In genomic region chr12:55599639-55600502, GRCm38 (mm10) we compare ENCODE assay signal across 8 mouse cellular contexts. TPM values are rescaled to one million over a fixed set of nuclear protein-coding genes. Genes with fewer than 3 reads are reported as not detected.
DNase-seq lines count a peak whose midpoint lies in the region; ATAC-seq lines count a peak whose summit lies in the region.

No protein-coding gene starts in this region.

- H3K4me3 ChIP-seq in forebrain, embryonic 13.5 days = peak overlapping the region; percentile 52

- H3K36me3 ChIP-seq in forebrain, embryonic 13.5 days (ENCODE audit: poor library complexity, severe bottlenecking) = no peaks in the 10 kb centered on the region

- DNase-seq in ES-CJ7 (ENCODE audit: low read depth, low spot score) = peak; percentile 64
- peak; percentile 41 for DNase-seq in adrenal gland, adult 8-10 months
- peak; percentile 75 to 85 for DNase-seq in heart, postnatal 14 days
- DNase-seq in kidney, postnatal 36 days = peak; percentile 28 to 80
- DNase-seq in lung, postnatal 4 days = peak; percentile 75 to 79
- peak; percentile 44 for DNase-seq in right cerebral cortex, postnatal 14 days
- DNase-seq in adipocyte (ENCODE audit: low spot score) = no peak

- peak; percentile 66 for ATAC-seq in forebrain, embryonic 13.5 days

- peak overlapping the region; percentile 90 for H3K4me2 ChIP-seq in forebrain, embryonic 13.5 days

- H3K4me1 ChIP-seq in forebrain, embryonic 13.5 days = peaks cover 25% of the 10 kb centered on the region

- intact Hi-C loops in heart, postnatal 14 days (cut with DNase I) = no loop called here

- H3K9me3 ChIP-seq in forebrain, embryonic 13.5 days (replicated peaks) = no peaks in the 10 kb centered on the region

- peaks cover 67% of the 10 kb centered on the region for H3K27me3 ChIP-seq in forebrain, embryonic 13.5 days

- peak overlapping the region; percentile 51 for H3K9ac ChIP-seq in forebrain, embryonic 13.5 days

- under 1% methylated on average over 105 of the region's 109 CpGs for WGBS in forebrain, embryonic 13.5 days

- H3K27ac ChIP-seq in forebrain, embryonic 13.5 days = no peak overlapping the region

RNA-seq across cellular contexts. Expression of gene Insm2, which starts 0.6 kb away (rescaled TPM):
- 1 to 10 TPM; 2.6 to 6.4 (median 4.8) TPM for total RNA-seq in adrenal gland, adult 8-10 months (2022)
- 1.1 and 2.4 TPM in 2 replicates for polyA plus RNA-seq in forebrain, embryonic 13.5 days (2015; fragmentation: Nextera tagmentation; extraction: Ambion mirVana)
- total RNA-seq in heart, postnatal 14 days (2021) = not detected

RNA-seq across cellular contexts. Expression of gene Aldoart2, which starts 34.8 kb away (rescaled TPM):
- total RNA-seq in adrenal gland, adult 8-10 months (2022) = not detected
- not detected in 2 replicates for polyA plus RNA-seq in forebrain, embryonic 13.5 days (2015; fragmentation: Nextera tagmentation; extraction: Ambion mirVana)
- not detected for total RNA-seq in heart, postnatal 14 days (2021)
